Mouse (Mus musculus) kidney, postnatal 25 days (tissue): ENCODE measurements at regions not wholly inside any gene's neighbourhood (a gene's known extent, or its start where the extent isn't known, plus 50 kb on each side); places are given as distances from the start of the nearest gene placed in this dataset.

Experiments
- DNase-seq, 2 experiments: peaks; one replicate each; pipeline ENCODE4 v3.0.0; 2021; ENCODE audit warnings: mixed read lengths in 2 of 2

DNA sequence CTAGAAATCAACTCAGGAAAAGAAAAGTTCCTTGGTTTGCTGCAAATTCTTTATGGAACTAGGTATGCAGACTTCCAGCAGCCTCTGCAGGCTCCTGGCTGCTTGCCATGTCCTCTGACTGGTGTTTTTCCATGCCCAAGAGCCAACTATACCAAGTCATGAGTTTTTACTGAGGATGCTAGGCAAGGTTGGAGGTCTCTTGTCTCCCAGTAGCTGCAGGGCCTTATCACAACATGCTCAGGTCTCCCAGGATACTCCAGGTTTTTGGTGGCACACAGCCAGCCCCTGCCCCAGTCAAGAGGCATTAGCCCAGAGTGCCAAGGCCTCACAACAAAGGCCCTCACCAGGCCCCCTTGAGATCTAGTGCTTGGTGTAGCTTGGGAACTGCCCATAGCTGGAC lies 409.3 kb upstream of the Fat1 start:
- peak; percentile 35 to 44 for DNase-seq

GRCm38 (mm10) chr8:44529696-44530095 lies 405.6 kb upstream of the Fat1 start:
- no peak for DNase-seq

- no peak for DNase-seq
These were observed 386.4 kb upstream of the Fat1 start for GRCm38 (mm10) chr8:44548885-44549284.

- no peak for DNase-seq
These were observed 376.1 kb upstream of the Fat1 start for GRCm38 (mm10) chr8:44559161-44559560.

DNA sequence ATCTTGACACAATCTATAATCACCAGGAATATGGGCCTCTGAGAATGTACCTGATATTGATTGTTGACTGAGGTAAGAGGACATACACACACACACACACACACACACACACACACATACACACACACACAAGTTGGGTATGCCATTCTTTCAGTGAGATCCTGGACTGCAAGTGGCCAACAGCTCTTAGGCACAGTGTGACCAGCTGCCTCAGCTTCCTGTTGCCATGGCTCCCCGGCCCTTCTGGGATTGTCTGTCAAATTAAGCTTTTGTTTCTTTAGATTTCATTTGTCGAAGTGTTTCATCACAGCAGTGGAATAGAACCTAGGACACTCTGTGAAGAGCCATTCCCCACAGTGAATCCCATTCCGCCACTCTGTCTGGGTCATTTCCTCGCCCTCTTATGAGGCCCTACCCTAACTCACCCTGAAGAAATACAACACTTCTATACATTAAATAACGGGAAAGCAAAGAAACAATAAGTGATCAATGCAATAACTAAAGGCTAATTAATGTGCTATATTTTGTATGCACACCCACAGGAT lies 358.9 kb upstream of the Fat1 start:
- no peak for DNase-seq

DNA sequence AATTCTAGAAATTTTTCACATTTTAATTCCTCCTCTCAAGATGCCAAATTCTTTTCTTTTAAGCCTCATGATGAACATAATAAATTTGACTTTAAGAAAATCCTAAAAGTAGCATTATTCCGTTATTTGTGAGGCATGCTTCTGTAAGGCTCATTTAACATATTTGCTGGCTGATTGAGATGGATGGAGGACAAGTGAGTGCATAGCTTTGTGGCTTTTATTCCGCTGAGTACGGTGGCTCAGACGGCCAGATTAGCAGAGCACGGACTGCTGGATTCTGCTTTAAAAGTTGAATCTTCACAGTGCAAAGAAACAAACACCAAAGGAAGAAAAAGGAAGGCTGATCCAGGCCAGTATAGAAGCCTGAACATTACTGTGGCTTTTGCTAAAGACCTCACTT lies 358.3 kb upstream of the Fat1 start:
- DNase-seq, result no peak
